Mouse (Mus musculus): ENCODE measurements at regions not wholly inside any gene's neighbourhood (a gene's known extent, or its start where the extent isn't known, plus 50 kb on each side); places are given as distances from the start of the nearest gene placed in this dataset.

DNA sequence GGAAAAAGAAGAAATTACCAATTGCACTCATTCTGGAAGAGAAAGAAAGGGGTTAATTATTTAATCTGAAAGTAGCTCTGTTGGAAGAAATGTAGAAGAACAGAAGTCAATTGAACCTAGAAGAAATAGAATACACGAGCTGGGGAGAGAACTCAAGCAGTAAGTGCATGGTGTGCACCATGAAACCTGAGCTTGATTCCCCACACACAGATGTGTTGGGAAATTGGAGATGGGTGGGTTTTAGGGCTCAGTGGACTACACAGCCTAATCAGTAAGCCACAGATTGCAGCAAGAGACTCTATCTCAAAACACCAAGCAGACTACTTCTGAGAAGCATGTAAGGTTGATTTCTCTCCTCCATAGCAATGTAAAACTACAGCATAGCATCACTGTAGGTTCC, 70.6 kb upstream of the Slc13a1 start:
- H3K36me3 ChIP-seq (replicated peaks) = no peaks in the 10 kb centered on the region
- H3K27ac ChIP-seq = no peak overlapping the region
- no peaks in the 10 kb centered on the region for H3K9me3 ChIP-seq
- H3K4me1 ChIP-seq = no peaks in the 10 kb centered on the region
- ATAC-seq (ENCODE audit: low FRiP score) = no peak
- no peaks in the 10 kb centered on the region for H3K27me3 ChIP-seq
- 34% methylated on average over 1 of the region's 1 CpGs for WGBS
- no peak overlapping the region for H3K4me2 ChIP-seq
- no peak overlapping the region for H3K4me3 ChIP-seq (replicated peaks)
- no peak overlapping the region for H3K9ac ChIP-seq

GRCm38 (mm10) chr6:24238054-24238453, 70.2 kb upstream of the Slc13a1 start:
- Histone ChIP-seq H3K4me2 (no peak overlapping the region), H3K27me3 (no peaks in the 10 kb centered on the region), H3K9ac (no peak overlapping the region), H3K4me3 (replicated peaks) (no peak overlapping the region), H3K36me3 (replicated peaks) (no peaks in the 10 kb centered on the region), H3K9me3 (no peaks in the 10 kb centered on the region), H3K4me1 (no peaks in the 10 kb centered on the region), H3K27ac (no peak overlapping the region)
- no peak for ATAC-seq (ENCODE audit: low FRiP score)
- 70% methylated on average over 2 of the region's 2 CpGs for WGBS

GRCm38 (mm10) chr6:24233626-24234025, 65.7 kb upstream of the Slc13a1 start:
- no peaks in the 10 kb centered on the region for H3K27me3 ChIP-seq
- no peak overlapping the region for H3K9ac ChIP-seq
- ATAC-seq (ENCODE audit: low FRiP score) = no peak
- no peaks in the 10 kb centered on the region for H3K4me1 ChIP-seq
- H3K27ac ChIP-seq = no peak overlapping the region
- WGBS = 93% methylated on average over 2 of the region's 2 CpGs
- no peak overlapping the region for H3K4me2 ChIP-seq
- H3K9me3 ChIP-seq = no peaks in the 10 kb centered on the region
- no peak overlapping the region for H3K4me3 ChIP-seq (replicated peaks)
- H3K36me3 ChIP-seq (replicated peaks) = no peaks in the 10 kb centered on the region

- no peak overlapping the region for H3K4me3 ChIP-seq (replicated peaks)
- no peak overlapping the region for H3K9ac ChIP-seq
- no peaks in the 10 kb centered on the region for H3K9me3 ChIP-seq
- no peaks in the 10 kb centered on the region for H3K4me1 ChIP-seq
- WGBS = 86% methylated on average over 1 of the region's 1 CpGs
- ATAC-seq (ENCODE audit: low FRiP score) = no peak
- no peak overlapping the region for H3K4me2 ChIP-seq
- H3K27me3 ChIP-seq = no peaks in the 10 kb centered on the region
- H3K27ac ChIP-seq = no peak overlapping the region
- H3K36me3 ChIP-seq (replicated peaks) = no peaks in the 10 kb centered on the region
These were observed 52.7 kb upstream of the Slc13a1 start for GRCm38 (mm10) chr6:24220589-24220988.

- H3K27ac ChIP-seq = no peak overlapping the region
- H3K4me3 ChIP-seq (replicated peaks) = no peak overlapping the region
- H3K36me3 ChIP-seq (replicated peaks) = no peaks in the 10 kb centered on the region
- WGBS = 86% methylated on average over 3 of the region's 3 CpGs
- H3K4me2 ChIP-seq = no peak overlapping the region
- H3K9ac ChIP-seq = no peak overlapping the region
- H3K27me3 ChIP-seq = no peaks in the 10 kb centered on the region
- H3K4me1 ChIP-seq = no peaks in the 10 kb centered on the region
- H3K9me3 ChIP-seq = no peaks in the 10 kb centered on the region
- no peak for ATAC-seq (ENCODE audit: low FRiP score)
These were observed 52.1 kb upstream of the Slc13a1 start for GRCm38 (mm10) chr6:24219882-24220522.

Measured in forebrain, embryonic 12.5 days (tissue).